Mouse (Mus musculus) thymus, adult 2 months (tissue): ENCODE data around the gene Txnrd3. TPM values are rescaled to one million over a fixed set of nuclear protein-coding genes. Genes with fewer than 3 reads are reported as not detected.

Experiments
- DNase-seq: peaks from one replicate; pipeline ENCODE4 v3.0.0; 2021
- H3K27ac ChIP-seq: fragments of 200-500 bp; 2 replicates; pipeline ENCODE4 v1.5.1; 2012; ENCODE audit warnings: low read length, control low read depth; ENCODE audit not compliant: control insufficient read depth, insufficient read depth
- H3K27me3 ChIP-seq: fragments of 200-500 bp; 2 replicates; pipeline ENCODE4 v1.6.1; 2012; ENCODE audit warnings: mild to moderate bottlenecking, low read length, moderate library complexity, mixed read lengths; ENCODE audit not compliant: control insufficient read depth, insufficient read depth
- H3K36me3 ChIP-seq: fragments of 200-500 bp; 2 replicates; pipeline ENCODE4 v1.6.1; 2012; ENCODE audit warnings: mild to moderate bottlenecking, low read length, moderate library complexity; ENCODE audit not compliant: control insufficient read depth, insufficient read depth
- H3K4me1 ChIP-seq: fragments of 200-500 bp; replicated peaks from 2 replicates; pipeline ENCODE4 v1.6.1; 2012; ENCODE audit warnings: low read length; ENCODE audit not compliant: control insufficient read depth, insufficient read depth
- H3K4me3 ChIP-seq: fragments of 200-500 bp; 2 replicates; pipeline ENCODE4 v1.5.1; 2012; ENCODE audit warnings: mild to moderate bottlenecking, low read length, control low read depth, moderate library complexity; ENCODE audit not compliant: control insufficient read depth, insufficient read depth
- CTCF ChIP-seq: fragments of 200-500 bp; IDR thresholded peaks from 2 replicates; pipeline ENCODE4 v1.5.1; 2012; ENCODE audit warnings: mild to moderate bottlenecking, control low read depth, low read length, moderate library complexity, borderline replicate concordance; ENCODE audit not compliant: control insufficient read depth, poor library complexity, insufficient read depth; ENCODE audit errors: extremely low read depth
- POLR2A ChIP-seq: fragments of 200-500 bp; IDR thresholded peaks from 2 replicates; pipeline ENCODE4 v1.6.1; 2012; ENCODE audit warnings: mild to moderate bottlenecking, low read length, control low read depth, moderate library complexity; ENCODE audit not compliant: control insufficient read depth, poor library complexity, insufficient read depth; ENCODE audit errors: extremely low read depth
- WGBS: fragments of 180-500 bp; shearing (Covaris S2); methylation state at CpG from one replicate; pipeline ENCODE4 v1.1.7; 2018; 5-methylcytosine and 5-hydroxymethylcytosine counted together
- polyA plus RNA-seq: library from polyadenylated mRNA; depleted of rRNA; stranded (reverse); fragments of >200 nt; gene quantifications from 2 replicates; pipeline ENCODE4 v1.2.3, GENCODE M21; 2012; rRNA removed

Txnrd3 gene
- 8.8 and 10.2 TPM in 2 replicates for polyA plus RNA-seq

GRCm38 (mm10) chr6:89643798-89644270 is at the start of gene Txnrd3:
Txnrd3 (plus strand) TSS chr6:89643988.
- Histone ChIP-seq H3K27me3 (no peaks in the 10 kb centered on the region), H3K27ac (no peak within 1 kb of the TSS), H3K4me1 (0 out of 2 replicates have a peak, but pooled peaks cover 2% of the 10 kb centered on the region), H3K36me3 (no peaks in the 10 kb centered on the region), H3K4me3 (peak within 1 kb of the TSS; percentile 63)
- TF ChIP-seq CTCF (no peak), POLR2A (no peak)
- DNase-seq: peak; percentile 92
- WGBS: under 1% methylated on average over 51 of the region's 51 CpGs

- H3K27me3 ChIP-seq: no peaks in the 10 kb centered on the region
These were observed 48.6 kb upstream of the Txnrd3 start, which contains the start of gene Chchd6 for GRCm38 (mm10) chr6:89595018-89595776. Chchd6 (minus strand) TSS chr6:89595652.

GRCm38 (mm10) chr6:89595777-89596146 is 48.0 kb upstream of the Txnrd3 start:
- 44% methylated on average over 5 of the region's 5 CpGs for WGBS
- H3K27me3 ChIP-seq: no peaks in the 10 kb centered on the region
- H3K27ac ChIP-seq: no peak overlapping the region
- TF ChIP-seq POLR2A (no peak), CTCF (no peak)
- no peak overlapping the region for H3K4me3 ChIP-seq
- H3K4me1 ChIP-seq: peaks cover 3% of the 10 kb centered on the region; the same call in 1 of the 2 replicates
- H3K36me3 ChIP-seq: no peaks in the 10 kb centered on the region
- DNase-seq: no peak

More at GRCm38 (mm10) chr6:89595018-89595776, 48.6 kb upstream of the Txnrd3 start, which contains the start of gene Chchd6:
- no peak within 1 kb of the TSS for H3K27ac ChIP-seq
- peak; percentile 90 for DNase-seq
- H3K36me3 ChIP-seq: no peaks in the 10 kb centered on the region
- 1% methylated on average over 56 of the region's 56 CpGs for whole genome bisulfite sequencing
- H3K4me1 ChIP-seq: peaks cover 3% of the 10 kb centered on the region; the same call in 1 of the 2 replicates
- H3K4me3 ChIP-seq: peak within 1 kb of the TSS; percentile 85
- TF ChIP-seq POLR2A (peak; percentile 43; the same call in 1 of the 2 replicates), CTCF (peak; percentile 33; the same call in 1 of the 2 replicates)

GRCm38 (mm10) chr6:89596510-89596909 is 47.3 kb upstream of the Txnrd3 start:
- TF ChIP-seq POLR2A: no peak
- TF ChIP-seq CTCF: no peak

GRCm38 (mm10) chr6:89606096-89606495 is 37.7 kb upstream of the Txnrd3 start:
- TF ChIP-seq POLR2A (no peak), CTCF (no peak)
- H3K4me3 ChIP-seq: no peak overlapping the region
- no peak for DNase-seq
- H3K36me3 ChIP-seq: no peaks in the 10 kb centered on the region
- no peak overlapping the region for H3K27ac ChIP-seq
- no peaks in the 10 kb centered on the region for H3K27me3 ChIP-seq
- no peaks in the 10 kb centered on the region for H3K4me1 ChIP-seq
- 74% methylated on average over 3 of the region's 3 CpGs for WGBS

More at GRCm38 (mm10) chr6:89596510-89596909, 47.3 kb upstream of the Txnrd3 start:
- WGBS: 95% methylated on average over 1 of the region's 1 CpGs
- DNase-seq: no peak
- Histone ChIP-seq H3K4me3 (no peak overlapping the region), H3K4me1 (peaks cover 3% of the 10 kb centered on the region; the same call in 1 of the 2 replicates), H3K36me3 (no peaks in the 10 kb centered on the region), H3K27me3 (no peaks in the 10 kb centered on the region), H3K27ac (no peak overlapping the region)

GRCm38 (mm10) chr6:89607999-89608398 is 35.8 kb upstream of the Txnrd3 start:
- WGBS: 66% methylated on average over 4 of the region's 4 CpGs

More at GRCm38 (mm10) chr6:89607999-89608398, 35.8 kb upstream of the Txnrd3 start:
- H3K36me3 ChIP-seq: no peaks in the 10 kb centered on the region
- no peaks in the 10 kb centered on the region for H3K27me3 ChIP-seq
- H3K27ac ChIP-seq: no peak overlapping the region
- H3K4me3 ChIP-seq: no peak overlapping the region
- peak; percentile 19 for DNase-seq
- H3K4me1 ChIP-seq: no peaks in the 10 kb centered on the region
- TF ChIP-seq CTCF: peak; percentile 32; the same call in 1 of the 2 replicates
- no peak for TF ChIP-seq POLR2A
